Mouse (Mus musculus): ENCODE measurements at regions not wholly inside any gene's neighbourhood (a gene's known extent, or its start where the extent isn't known, plus 50 kb on each side); places are given as distances from the start of the nearest gene placed in this dataset.

DNA sequence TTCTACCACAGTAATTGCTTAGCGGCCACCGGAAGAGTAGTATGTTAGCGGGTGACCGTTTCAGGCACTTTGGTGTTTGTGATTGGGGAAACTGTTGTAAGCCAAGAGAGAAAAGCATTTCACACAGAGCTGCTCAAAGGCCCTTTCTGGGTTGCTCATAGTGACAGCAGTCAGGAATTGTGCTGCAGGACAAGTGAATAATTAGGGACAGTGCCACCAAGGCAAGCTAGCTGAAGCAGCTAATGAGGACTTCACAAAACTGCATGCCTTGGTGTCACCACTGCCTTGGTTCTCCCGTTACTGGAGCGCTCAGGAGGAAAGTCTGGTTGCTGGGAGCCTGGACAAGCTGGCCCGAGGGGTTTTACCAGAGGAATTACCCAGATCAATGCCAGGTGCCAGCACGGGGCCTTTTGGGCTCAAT, 80.7 kb upstream of the Btg3 start:
- H3K79me2 ChIP-seq (ENCODE audit: control insufficient read depth, insufficient read depth) = no peaks in the 10 kb centered on the region
- no peak overlapping the region for H3ac ChIP-seq (ENCODE audit: control insufficient read depth, insufficient read length)
- H3K36me3 ChIP-seq (ENCODE audit: control insufficient read depth, insufficient read depth) = no peaks in the 10 kb centered on the region
- H3K27me3 ChIP-seq (ENCODE audit: control insufficient read depth, insufficient read depth, insufficient read length) = no peaks in the 10 kb centered on the region
- TF ChIP-seq MAX (IDR thresholded peaks at IDR 0.05; ENCODE audit: low read depth) (no peak), CEBPB (IDR thresholded peaks at IDR 0.05; ENCODE audit: insufficient read depth, poor library complexity, severe bottlenecking) (no peak), TCF3 (IDR thresholded peaks at IDR 0.05; ENCODE audit: insufficient read length, low read depth) (no peak), POLR2AphosphoS2 (IDR thresholded peaks at IDR 0.05; ENCODE audit: insufficient read length, low read depth) (no peak), USF1 (IDR thresholded peaks at IDR 0.05; ENCODE audit: low read depth) (no peak), REST (IDR thresholded peaks at IDR 0.05; ENCODE audit: insufficient read depth, insufficient read length) (no peak), TCF12 (IDR thresholded peaks at IDR 0.05; ENCODE audit: insufficient read depth, poor library complexity, severe bottlenecking) (no peak), MYOD1 (IDR thresholded peaks at IDR 0.05; ENCODE audit: control insufficient read depth in 1 of 3, insufficient read length in 2 of 3, low read depth in 2 of 3) (no peak), SRF (IDR thresholded peaks at IDR 0.05; ENCODE audit: control insufficient read depth, insufficient read length, low read depth) (no peak), MYOG (IDR thresholded peaks at IDR 0.05; ENCODE audit: control insufficient read depth in 1 of 3, insufficient read depth in 1 of 3, insufficient read length in 2 of 3, low read depth in 2 of 3) (no peak), POLR2A (IDR thresholded peaks at IDR 0.05; ENCODE audit: insufficient read length, low read depth) (no peak), E2F4 (IDR thresholded peaks at IDR 0.05; ENCODE audit: insufficient read depth) (no peak)
- no peak overlapping the region for H3K4me3 ChIP-seq
- H3K4me2 ChIP-seq (ENCODE audit: low read depth) = no peak overlapping the region

GRCm38 (mm10) chr16:78456345-78456744, 79.4 kb upstream of the Btg3 start:
- no peaks in the 10 kb centered on the region for H3K36me3 ChIP-seq (ENCODE audit: control insufficient read depth, insufficient read depth)
- H3K4me3 ChIP-seq = no peak overlapping the region
- H3K4me2 ChIP-seq (ENCODE audit: low read depth) = no peak overlapping the region

DNA sequence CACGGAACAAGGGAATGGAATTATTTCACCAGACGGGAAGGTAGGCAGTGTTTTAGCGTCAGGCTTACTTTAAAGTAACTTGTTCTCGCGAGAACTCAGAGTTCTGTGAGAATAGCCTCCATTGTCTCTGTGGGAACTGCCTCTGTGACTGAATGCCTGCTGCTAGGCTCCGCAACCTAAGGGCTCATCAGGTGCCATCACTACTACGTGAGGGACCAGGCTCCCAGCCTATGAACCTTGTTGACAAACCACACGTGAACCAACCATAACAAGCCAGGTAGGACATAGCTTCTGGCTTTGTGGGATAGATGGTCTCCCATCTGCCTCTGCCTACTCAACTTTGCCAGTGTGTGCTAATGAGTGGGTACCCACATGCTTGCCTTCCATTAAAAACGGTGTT, 77.5 kb upstream of the Btg3 start:
- Histone ChIP-seq H3K36me3 (ENCODE audit: control insufficient read depth, insufficient read depth) (no peaks in the 10 kb centered on the region), H3K4me3 (no peak overlapping the region), H3K4me2 (ENCODE audit: low read depth) (no peak overlapping the region), H3ac (ENCODE audit: control insufficient read depth, insufficient read length) (no peak overlapping the region), H3K27me3 (ENCODE audit: control insufficient read depth, insufficient read depth, insufficient read length) (no peaks in the 10 kb centered on the region), H3K79me2 (ENCODE audit: control insufficient read depth, insufficient read depth) (no peaks in the 10 kb centered on the region)
- no peak for TF ChIP-seq CEBPB (IDR thresholded peaks at IDR 0.05; ENCODE audit: insufficient read depth, poor library complexity, severe bottlenecking)
- TF ChIP-seq MAX (IDR thresholded peaks at IDR 0.05; ENCODE audit: low read depth) = no peak
- TF ChIP-seq USF1 (IDR thresholded peaks at IDR 0.05; ENCODE audit: low read depth) = no peak
- no peak for TF ChIP-seq POLR2A (IDR thresholded peaks at IDR 0.05; ENCODE audit: insufficient read length, low read depth)
- TF ChIP-seq SRF (IDR thresholded peaks at IDR 0.05; ENCODE audit: control insufficient read depth, insufficient read length, low read depth) = no peak
- TF ChIP-seq POLR2AphosphoS2 (IDR thresholded peaks at IDR 0.05; ENCODE audit: insufficient read length, low read depth) = no peak
- no peak for TF ChIP-seq REST (IDR thresholded peaks at IDR 0.05; ENCODE audit: insufficient read depth, insufficient read length)
- no peak for TF ChIP-seq TCF12 (IDR thresholded peaks at IDR 0.05; ENCODE audit: insufficient read depth, poor library complexity, severe bottlenecking)
- TF ChIP-seq TCF3 (IDR thresholded peaks at IDR 0.05; ENCODE audit: insufficient read length, low read depth) = no peak
- TF ChIP-seq MYOD1 (IDR thresholded peaks at IDR 0.05; ENCODE audit: control insufficient read depth in 1 of 3, insufficient read length in 2 of 3, low read depth in 2 of 3) = no peak
- no peak for TF ChIP-seq MYOG (IDR thresholded peaks at IDR 0.05; ENCODE audit: control insufficient read depth in 1 of 3, insufficient read depth in 1 of 3, insufficient read length in 2 of 3, low read depth in 2 of 3)
- no peak for TF ChIP-seq E2F4 (IDR thresholded peaks at IDR 0.05; ENCODE audit: insufficient read depth)

More at GRCm38 (mm10) chr16:78456345-78456744, 79.4 kb upstream of the Btg3 start:
- Histone ChIP-seq H3K27me3 (ENCODE audit: control insufficient read depth, insufficient read depth, insufficient read length) (no peaks in the 10 kb centered on the region), H3ac (ENCODE audit: control insufficient read depth, insufficient read length) (no peak overlapping the region), H3K79me2 (ENCODE audit: control insufficient read depth, insufficient read depth) (no peaks in the 10 kb centered on the region)
- TF ChIP-seq TCF3 (IDR thresholded peaks at IDR 0.05; ENCODE audit: insufficient read length, low read depth) = no peak
- no peak for TF ChIP-seq TCF12 (IDR thresholded peaks at IDR 0.05; ENCODE audit: insufficient read depth, poor library complexity, severe bottlenecking)
- TF ChIP-seq MAX (IDR thresholded peaks at IDR 0.05; ENCODE audit: low read depth) = no peak
- TF ChIP-seq MYOD1 (IDR thresholded peaks at IDR 0.05; ENCODE audit: control insufficient read depth in 1 of 3, insufficient read length in 2 of 3, low read depth in 2 of 3) = no peak
- TF ChIP-seq E2F4 (IDR thresholded peaks at IDR 0.05; ENCODE audit: insufficient read depth) = no peak
- no peak for TF ChIP-seq REST (IDR thresholded peaks at IDR 0.05; ENCODE audit: insufficient read depth, insufficient read length)
- no peak for TF ChIP-seq USF1 (IDR thresholded peaks at IDR 0.05; ENCODE audit: low read depth)
- no peak for TF ChIP-seq POLR2AphosphoS2 (IDR thresholded peaks at IDR 0.05; ENCODE audit: insufficient read length, low read depth)
- no peak for TF ChIP-seq SRF (IDR thresholded peaks at IDR 0.05; ENCODE audit: control insufficient read depth, insufficient read length, low read depth)
- TF ChIP-seq POLR2A (IDR thresholded peaks at IDR 0.05; ENCODE audit: insufficient read length, low read depth) = no peak
- no peak for TF ChIP-seq MYOG (IDR thresholded peaks at IDR 0.05; ENCODE audit: control insufficient read depth in 1 of 3, insufficient read depth in 1 of 3, insufficient read length in 2 of 3, low read depth in 2 of 3)
- TF ChIP-seq CEBPB (IDR thresholded peaks at IDR 0.05; ENCODE audit: insufficient read depth, poor library complexity, severe bottlenecking) = no peak

GRCm38 (mm10) chr16:78452303-78452702, 75.3 kb upstream of the Btg3 start:
- Histone ChIP-seq H3ac (ENCODE audit: control insufficient read depth, insufficient read length) (no peak overlapping the region), H3K36me3 (ENCODE audit: control insufficient read depth, insufficient read depth) (no peaks in the 10 kb centered on the region), H3K27me3 (ENCODE audit: control insufficient read depth, insufficient read depth, insufficient read length) (no peaks in the 10 kb centered on the region), H3K4me2 (ENCODE audit: low read depth) (no peak overlapping the region), H3K4me3 (no peak overlapping the region), H3K79me2 (ENCODE audit: control insufficient read depth, insufficient read depth) (no peaks in the 10 kb centered on the region)
- TF ChIP-seq POLR2AphosphoS2 (IDR thresholded peaks at IDR 0.05; ENCODE audit: insufficient read length, low read depth) = no peak
- no peak for TF ChIP-seq MYOD1 (IDR thresholded peaks at IDR 0.05; ENCODE audit: control insufficient read depth in 1 of 3, insufficient read length in 2 of 3, low read depth in 2 of 3)
- no peak for TF ChIP-seq MYOG (IDR thresholded peaks at IDR 0.05; ENCODE audit: control insufficient read depth in 1 of 3, insufficient read depth in 1 of 3, insufficient read length in 2 of 3, low read depth in 2 of 3)
- no peak for TF ChIP-seq CEBPB (IDR thresholded peaks at IDR 0.05; ENCODE audit: insufficient read depth, poor library complexity, severe bottlenecking)
- TF ChIP-seq TCF12 (IDR thresholded peaks at IDR 0.05; ENCODE audit: insufficient read depth, poor library complexity, severe bottlenecking) = no peak
- no peak for TF ChIP-seq REST (IDR thresholded peaks at IDR 0.05; ENCODE audit: insufficient read depth, insufficient read length)
